Mouse (Mus musculus): ENCODE data around the gene Moxd1.

- no peak for TF ChIP-seq CTCF (IDR thresholded peaks at IDR 0.05; ENCODE audit: low read depth)
- no peak for TF ChIP-seq EP300 (IDR thresholded peaks at IDR 0.05; ENCODE audit: low read depth)
These were observed 10.0 kb upstream of the Moxd1 start for GRCm38 (mm10) chr10:24213297-24213696.

Data from heart, postnatal 0 days (tissue).